Mouse (Mus musculus) Patski (cell line): Measurements from ENCODE around the gene Gusb. TPM values are rescaled to one million over a fixed set of nuclear protein-coding genes. Genes with fewer than 3 reads are reported as not detected.
"Not testable (repeated sequence)": the region's sequence is repeated elsewhere in the genome, so short reads cannot be mapped to it uniquely, and the experiment has no call there.

ENCODE experiments used
- ATAC-seq: fragments of 100-300 bp; one replicate; pipeline ENCODE4 v1.8.0; 2021
- CTCF ChIA-PET: fragments of 350-600 bp; sonication (Branson Sonifier 250); formaldehyde crosslinking; loops from one replicate; lab custom pipeline; 2022; ENCODE audit warnings: inconsistent platforms; lab: Charles Lee
- POLR2A ChIA-PET: fragments of 350-600 bp; sonication (Branson Sonifier 250); formaldehyde crosslinking; loops from one replicate; lab custom pipeline; 2022; ENCODE audit warnings: antibody characterized with exemption, inconsistent platforms; lab: Charles Lee
- DNase-seq: peaks from one replicate; pipeline ENCODE4 v3.0.0-alpha.2; 2011; ENCODE audit warnings: low read depth, low spot score
- H3K27me3 ChIP-seq: fragments of 371-371 bp; one replicate; pipeline ENCODE4 v1.5.1; 2021
- CTCF ChIP-seq: fragments of 100-300 bp; IDR thresholded peaks from one replicate; pipeline ENCODE4 v1.5.1; 2021
- in situ Hi-C: fragments of 300-500 bp; cut with MboI; formaldehyde crosslinking; loops from 3 replicates; pipeline ENCODE4 v1.11.1; 2018; ENCODE audit warnings: low pct_unique_long_range_greater_than_20kb, mixed read lengths
- polyA plus RNA-seq: library from polyadenylated mRNA; unstranded; gene quantifications from one replicate; pipeline ENCODE4 v1.2.3, GENCODE M21; 2021

Gene Gusb
- polyA plus RNA-seq, 1 experiment from 2014 or later, result 63.8 TPM

GRCm38 (mm10) chr5:130043741-130044140 is 40.9 kb upstream of the Gusb start:
- no peak for TF ChIP-seq CTCF
- DNase-seq, result no peak
- ChIA-PET CTCF (interaction anchor here (0.9 to 2.6 kb wide), 8 partner anchors 9 to 90 kb away, joined by 3 to 8 read pairs (median 6); partner anchors contain the start of gene Gusb), POLR2A (no interaction called here)
- H3K27me3 ChIP-seq, result no peaks in the 10 kb centered on the region
- in situ Hi-C loops, result loop anchor here (5.0 kb wide), 1 partner anchor 46 kb away; no protein-coding TSS in a partner anchor
- no peak for ATAC-seq

GRCm38 (mm10) chr5:130041262-130041661 is 38.4 kb upstream of the Gusb start:
- POLR2A ChIA-PET, result no interaction called here
- no peaks in the 10 kb centered on the region for H3K27me3 ChIP-seq
- ATAC-seq (no peak), DNase-seq (no peak)
- TF ChIP-seq CTCF, result no peak
- CTCF ChIA-PET, result interaction anchor here (1.4 to 2.9 kb wide), 4 partner anchors 10 to 98 kb away, joined by 3 to 13 read pairs (median 6); no protein-coding TSS in a partner anchor
- in situ Hi-C loops, result loop anchor here (5.0 kb wide), 1 partner anchor 44 kb away; no protein-coding TSS in a partner anchor

DNA sequence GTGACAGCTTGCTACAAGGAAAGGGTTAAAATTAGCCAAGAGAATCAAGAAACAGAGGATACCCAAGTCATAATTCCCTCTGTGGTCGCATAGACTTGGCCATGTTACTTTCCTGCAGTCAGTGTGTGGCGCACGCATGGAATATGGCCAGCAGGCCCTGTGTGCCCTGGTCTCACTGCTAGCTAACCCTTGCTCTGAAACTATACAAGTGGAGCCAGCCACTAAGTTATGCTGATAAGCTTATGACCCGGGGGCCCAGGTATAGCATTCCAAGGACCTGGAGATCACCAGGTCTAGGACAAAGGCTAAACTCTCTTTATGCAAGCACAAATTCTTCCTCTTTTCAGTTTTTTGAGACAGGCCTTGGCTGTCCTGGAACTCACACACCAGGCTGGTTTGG is 37.9 kb upstream of the Gusb start:
- ChIA-PET POLR2A (no interaction called here), CTCF (interaction anchor here (1.0 to 2.9 kb wide), 5 partner anchors 10 to 98 kb away, joined by 3 to 13 read pairs (median 4); partner anchors contain the start of gene Gusb)
- H3K27me3 ChIP-seq, result no peaks in the 10 kb centered on the region
- TF ChIP-seq CTCF, result no peak
- in situ Hi-C loops, result loop anchor here (5.0 kb wide), 1 partner anchor 43 kb away; no protein-coding TSS in a partner anchor
- no peak for DNase-seq
- ATAC-seq, result no peak

DNA sequence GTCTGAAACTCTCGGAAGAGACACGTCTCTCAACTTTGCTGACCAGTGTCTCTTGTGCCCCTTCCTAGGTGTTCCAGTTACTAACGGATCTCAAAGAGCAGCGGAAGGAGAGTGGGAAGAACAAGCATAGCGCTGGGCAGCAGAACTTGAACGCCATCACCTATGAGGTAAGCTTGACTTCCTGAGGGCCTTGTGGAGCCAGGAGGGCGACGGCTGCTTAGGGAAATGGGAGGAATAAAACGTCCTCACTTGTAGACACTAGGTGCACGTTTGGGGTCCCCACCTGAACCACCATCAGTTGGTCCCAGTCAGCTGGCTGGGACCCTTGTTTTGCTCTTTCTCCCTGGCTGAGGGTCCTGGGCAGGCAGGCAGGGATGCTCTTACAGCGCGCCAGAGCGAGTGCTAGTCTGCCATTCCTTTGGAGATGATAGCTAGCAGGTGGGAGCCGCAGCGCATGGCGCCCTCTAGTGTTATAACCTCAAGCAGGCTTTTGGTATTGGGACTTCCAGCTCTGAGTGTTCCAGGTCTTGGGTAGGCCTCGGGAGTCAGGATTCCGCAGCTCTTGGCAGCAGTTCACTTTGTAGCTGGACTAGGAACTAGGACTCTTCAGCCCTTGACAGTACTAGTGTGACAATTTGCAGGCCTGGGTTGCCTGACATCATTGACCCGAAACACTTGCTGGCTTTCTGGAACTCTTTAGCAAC is 35.1 kb upstream of the Gusb start:
- CTCF ChIA-PET, result interaction anchor here (0.6 to 1.9 kb wide), 22 partner anchors 9 to 133 kb away, joined by 3 to 9 read pairs (median 4); no protein-coding TSS in a partner anchor
- in situ Hi-C loops, result no loop called here
- H3K27me3 ChIP-seq, result no peaks in the 10 kb centered on the region
- TF ChIP-seq CTCF, result peak; percentile 88
- ATAC-seq (peak; percentile 57), DNase-seq (no peak)
- POLR2A ChIA-PET, result no interaction called here

- ATAC-seq, POLR2A ChIA-PET, in situ Hi-C loops, DNase-seq, H3K27me3 ChIP-seq: not testable (repeated sequence)
- TF ChIP-seq CTCF, result peak; percentile 68
- CTCF ChIA-PET, result interaction anchor here (0.9 to 2.0 kb wide), 5 partner anchors 12 to 183 kb away, joined by 3 to 4 read pairs (median 3); no protein-coding TSS in a partner anchor
These were observed 33.5 kb upstream of the Gusb start for GRCm38 (mm10) chr5:130036300-130036699.

- TF ChIP-seq CTCF, result no peak
- DNase-seq (no peak), ATAC-seq (no peak)
- ChIA-PET POLR2A (no interaction called here), CTCF (interaction anchor here (1.9 to 2.3 kb wide), 2 partner anchors 10 to 12 kb away, joined by 5 to 10 read pairs; no protein-coding TSS in a partner anchor)
- in situ Hi-C loops, result no loop called here
- H3K27me3 ChIP-seq, result no peaks in the 10 kb centered on the region
These were observed 31.0 kb upstream of the Gusb start for GRCm38 (mm10) chr5:130033869-130034268.

GRCm38 (mm10) chr5:130031410-130032390 is 28.9 kb upstream of the Gusb start:
- POLR2A ChIA-PET, result no interaction called here
- in situ Hi-C loops, result no loop called here
- DNase-seq, result no peak

DNA sequence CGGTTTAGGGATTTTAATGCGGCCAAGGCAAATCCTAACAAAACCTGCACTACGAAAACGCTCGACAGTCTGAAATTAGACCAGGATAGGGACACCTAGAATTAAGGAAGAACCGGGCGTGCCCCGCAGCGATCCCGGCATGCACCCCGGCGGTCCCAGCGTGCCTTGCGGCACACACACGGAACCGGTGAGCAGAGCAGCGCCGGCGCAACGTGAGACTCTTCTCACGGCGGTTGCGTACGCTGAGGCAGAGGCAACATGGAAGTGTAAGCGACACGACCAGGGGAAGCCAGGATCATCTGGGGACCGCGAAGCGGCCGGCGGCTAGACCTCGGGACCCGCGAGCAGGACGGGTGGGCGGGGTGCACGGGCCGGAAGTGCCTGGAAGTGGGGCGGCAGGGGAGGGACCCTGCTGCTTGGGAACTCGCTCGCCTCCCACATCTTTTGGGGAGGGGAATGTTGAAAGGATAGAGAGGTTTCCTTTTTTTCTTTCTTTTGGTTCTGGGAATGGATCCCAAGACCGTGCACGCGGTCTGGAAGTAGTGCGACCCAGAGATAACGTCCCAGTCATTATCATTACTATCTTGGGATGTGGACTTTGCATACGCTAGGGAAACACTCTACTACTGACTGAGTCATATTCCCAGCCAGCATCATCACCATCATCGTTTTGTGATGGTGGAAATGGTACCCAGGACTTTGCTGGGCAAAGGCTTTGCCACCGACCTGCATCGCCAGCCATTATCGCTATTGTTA is 26.5 kb upstream of the Gusb start, which contains the start of the genes Asl and Crcp:
Gene Asl, minus strand, starts transcription at position 106 of the 756 bp plus-strand sequence.
Gene Crcp, plus strand, starts transcription at position 149 of the 756 bp plus-strand sequence.
- no peaks in the 10 kb centered on the region for H3K27me3 ChIP-seq
- in situ Hi-C loops, result no loop called here
- ChIA-PET CTCF (interaction anchor here (0.8 kb wide), 1 partner anchor 110 kb away, joined by 4 read pairs; no protein-coding TSS in a partner anchor), POLR2A (no interaction called here)
- DNase-seq (no peak), ATAC-seq (peak; percentile 82)
- TF ChIP-seq CTCF, result no peak

More at GRCm38 (mm10) chr5:130031410-130032390, 28.9 kb upstream of the Gusb start:
- H3K27me3 ChIP-seq, result no peaks in the 10 kb centered on the region
- ATAC-seq, result no peak
- TF ChIP-seq CTCF, result no peak
- CTCF ChIA-PET, result interaction anchor here (0.8 to 2.2 kb wide), 6 partner anchors 9 to 108 kb away, joined by 3 to 6 read pairs (median 4); no protein-coding TSS in a partner anchor

- ChIA-PET CTCF (interaction anchor here (1.3 kb wide), 1 partner anchor 10 kb away, joined by 5 read pairs; no protein-coding TSS in a partner anchor), POLR2A (no interaction called here)
- no peak for DNase-seq
- no peak for TF ChIP-seq CTCF
- H3K27me3 ChIP-seq, result no peaks in the 10 kb centered on the region
- no peak for ATAC-seq
- in situ Hi-C loops, result no loop called here
These were observed 24.8 kb upstream of the Gusb start for GRCm38 (mm10) chr5:130027696-130028095.
